Mouse (Mus musculus) right cerebral cortex, postnatal 36 days (tissue): ENCODE results near the gene Ccdc122.
"Not testable (repeated sequence)": the region's sequence is repeated elsewhere in the genome, so short reads cannot be mapped to it uniquely, and the experiment has no call there.

ENCODE experiments used
- DNase-seq, 2 experiments: peaks; one replicate each; pipeline ENCODE4 v3.0.0; 2022; ENCODE audit warnings: low spot score in 2 of 2, mixed read lengths in 1 of 2

Gene Ccdc122

DNA sequence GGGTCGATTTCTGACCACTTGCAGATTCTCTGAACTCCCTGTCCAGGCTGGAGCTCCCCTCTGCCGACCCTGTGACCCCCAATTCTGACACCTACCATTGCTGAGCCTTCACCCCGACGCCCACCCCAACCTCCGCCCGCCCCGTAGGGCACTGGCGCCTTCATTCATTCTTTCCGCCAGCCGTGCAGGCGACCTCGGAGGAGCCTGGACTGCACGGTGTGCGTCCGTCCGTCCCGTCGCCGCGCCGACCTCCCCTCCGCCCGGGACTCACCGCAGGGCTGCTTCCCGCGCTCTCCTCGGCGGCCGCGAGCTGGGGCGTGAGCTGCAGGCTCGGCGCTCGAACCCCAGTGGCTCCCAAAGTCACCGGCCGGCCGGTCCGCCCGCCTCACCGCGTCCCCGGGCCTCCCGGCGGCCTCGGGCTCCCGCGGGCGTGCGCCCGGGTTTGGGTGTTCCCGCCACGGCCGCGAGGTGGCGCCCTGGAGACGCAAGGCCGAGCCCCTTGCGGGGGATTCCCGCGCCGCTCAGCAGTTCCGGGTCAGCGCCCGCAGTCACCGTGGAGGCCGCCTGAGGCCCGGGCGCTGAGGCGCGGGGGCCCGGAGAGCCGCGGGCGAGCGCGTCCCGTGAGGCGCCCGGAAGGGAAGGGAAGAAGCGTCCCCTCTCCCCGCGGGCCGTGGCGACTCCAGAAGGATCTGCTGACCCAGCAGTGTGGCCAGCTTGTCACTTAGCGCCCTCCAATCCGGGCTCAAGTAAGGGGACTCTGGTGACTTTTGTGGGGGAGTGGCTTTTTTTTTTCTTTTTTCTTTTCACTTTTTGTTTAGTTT is at the start of gene Ccdc122, which contains the start of gene Lacc1:
Ccdc122 (plus strand) TSS at position 547 of the 821 bp plus-strand sequence.
Lacc1 (minus strand) TSS at position 679 of the 821 bp plus-strand sequence.
- peak; percentile 14 to 40 for DNase-seq

DNA sequence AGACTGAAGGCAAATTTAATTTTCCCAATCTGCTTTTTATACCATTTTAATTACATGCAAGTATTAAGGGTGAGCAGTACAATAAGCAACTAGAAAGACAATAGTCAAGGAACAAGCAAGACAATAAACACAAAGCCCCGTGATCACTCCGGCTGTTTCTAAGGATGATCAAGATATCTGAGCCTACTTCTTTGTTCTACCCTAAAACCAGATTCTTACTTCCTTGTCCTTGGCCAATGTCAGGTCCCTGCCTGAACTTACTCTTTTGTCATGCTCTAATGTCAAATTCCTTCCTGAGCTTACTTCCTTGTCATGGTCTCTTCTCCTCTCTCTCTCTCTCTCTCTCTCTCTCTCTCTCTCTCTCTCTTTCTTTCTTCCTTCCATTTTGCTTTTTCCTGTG is 46.2 kb upstream of the Ccdc122 start:
- DNase-seq, result not testable (repeated sequence)

DNA sequence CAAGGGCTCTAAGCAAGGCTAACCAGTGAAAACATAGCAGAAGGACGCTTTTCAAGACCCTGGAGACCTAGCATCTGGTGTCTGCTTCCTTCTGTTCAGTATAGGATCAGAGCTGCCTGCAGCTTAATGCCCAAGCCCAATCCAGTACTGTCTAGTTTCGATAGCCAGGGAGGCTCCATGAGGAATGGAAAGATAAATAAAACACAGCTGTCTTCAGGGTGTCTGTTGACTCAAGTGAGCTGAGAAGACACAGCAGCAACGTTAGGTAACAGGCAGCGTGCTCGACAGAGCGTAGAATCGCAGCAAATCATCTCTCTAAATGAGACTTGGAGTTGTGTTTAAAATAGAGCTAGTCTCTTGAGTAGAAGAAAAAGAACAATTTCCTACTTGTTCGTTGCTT is 31.8 kb upstream of the Ccdc122 start:
- DNase-seq, result no peak

DNA sequence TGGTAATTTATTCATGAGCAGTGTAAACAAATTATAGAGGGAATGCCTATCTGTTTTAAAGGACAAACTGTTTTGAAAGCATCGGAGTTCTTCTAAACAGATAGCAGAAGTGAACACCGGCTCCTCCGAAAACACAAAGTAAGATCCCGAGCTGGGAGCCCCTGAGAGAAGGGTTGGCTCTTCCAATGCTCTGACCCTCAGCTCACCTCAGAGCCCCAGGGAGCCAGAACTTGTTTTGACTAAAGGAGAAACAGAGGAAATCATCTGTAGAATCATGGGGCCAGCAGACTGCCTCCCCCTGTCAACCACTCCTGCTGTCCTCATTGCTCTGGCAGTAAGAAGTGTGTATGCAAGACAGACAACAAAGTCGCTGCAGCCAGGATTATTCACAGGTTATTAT is 31.0 kb upstream of the Ccdc122 start:
- DNase-seq, result no peak

DNA sequence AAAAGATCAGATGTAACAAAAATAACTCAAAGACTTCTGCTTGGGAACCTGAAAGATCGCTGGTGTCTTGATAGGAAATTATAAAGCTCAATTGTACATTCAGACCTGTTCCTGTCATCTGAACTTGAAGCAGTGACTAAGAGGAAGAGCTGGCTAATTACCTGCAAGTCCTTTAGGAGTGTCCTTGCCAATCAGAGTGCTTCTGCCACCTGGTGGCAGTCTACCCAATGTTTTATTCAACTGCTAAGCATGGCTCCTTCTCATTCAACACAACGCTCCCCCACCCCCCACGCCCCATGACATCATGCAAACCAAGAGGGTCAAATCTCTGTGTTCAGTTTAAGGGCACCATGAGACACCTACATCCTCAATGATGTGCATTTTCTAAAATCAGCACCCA is 28.3 kb upstream of the Ccdc122 start:
- peak; percentile 72 to 73 for DNase-seq

DNA sequence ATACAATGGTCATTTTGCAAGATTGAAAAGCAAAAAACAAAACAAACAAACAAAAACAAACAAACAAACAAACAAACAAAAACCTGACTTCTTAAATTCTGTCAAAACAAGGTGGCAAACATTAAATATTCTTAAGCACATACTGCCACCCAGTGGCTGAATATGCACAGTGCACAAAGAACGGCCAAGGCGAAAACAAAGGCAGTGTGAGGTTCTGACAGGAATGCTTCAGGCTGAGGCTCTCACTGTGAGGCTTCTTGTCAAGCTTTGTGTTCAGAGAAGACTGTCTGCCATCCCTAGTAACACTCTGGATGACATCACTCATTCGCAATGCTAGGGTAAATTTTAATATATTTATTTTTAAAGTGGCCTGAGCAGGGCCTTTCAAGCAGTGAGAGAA is 24.8 kb upstream of the Ccdc122 start:
- DNase-seq, result peak; percentile 44 to 61

DNA sequence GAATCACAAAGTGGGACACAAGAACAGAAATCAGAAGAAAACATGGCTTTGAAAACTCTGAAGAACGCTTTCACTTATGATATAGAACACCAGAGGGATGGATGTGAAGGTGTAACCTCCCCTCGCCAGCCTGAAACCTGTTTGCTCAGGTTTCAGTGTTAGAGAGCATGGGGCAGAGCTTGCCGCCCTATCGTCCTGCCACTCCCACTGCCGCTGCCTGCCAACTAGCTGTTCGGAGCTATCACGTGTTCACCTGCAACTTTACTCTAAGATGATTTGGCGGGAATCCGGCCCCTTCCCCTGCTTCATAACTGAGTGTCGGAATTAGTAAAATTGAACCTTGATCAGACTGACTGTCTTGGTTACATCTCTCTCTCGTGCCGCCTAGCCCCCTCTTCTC is 19.8 kb upstream of the Ccdc122 start:
- not testable (repeated sequence) for DNase-seq

DNA sequence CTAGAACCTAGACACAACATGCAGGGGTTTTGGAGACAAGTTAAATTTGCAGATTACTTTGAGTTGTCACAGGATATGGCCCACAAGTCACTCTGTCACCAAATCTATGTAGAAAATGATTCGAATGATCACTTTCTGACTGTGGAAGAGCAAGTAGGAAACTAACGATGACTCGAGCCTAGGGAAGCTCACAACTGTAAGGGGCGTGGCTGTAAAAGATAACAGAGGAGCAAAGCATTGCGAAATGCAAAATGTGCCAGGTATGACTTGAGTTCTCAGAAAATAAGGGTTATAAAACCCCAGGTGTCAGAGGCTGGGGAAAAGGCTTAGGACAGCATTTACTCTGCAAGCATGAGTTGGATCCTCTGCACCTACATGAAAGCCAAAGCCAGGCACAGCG is 19.4 kb upstream of the Ccdc122 start:
- DNase-seq, result no peak

DNA sequence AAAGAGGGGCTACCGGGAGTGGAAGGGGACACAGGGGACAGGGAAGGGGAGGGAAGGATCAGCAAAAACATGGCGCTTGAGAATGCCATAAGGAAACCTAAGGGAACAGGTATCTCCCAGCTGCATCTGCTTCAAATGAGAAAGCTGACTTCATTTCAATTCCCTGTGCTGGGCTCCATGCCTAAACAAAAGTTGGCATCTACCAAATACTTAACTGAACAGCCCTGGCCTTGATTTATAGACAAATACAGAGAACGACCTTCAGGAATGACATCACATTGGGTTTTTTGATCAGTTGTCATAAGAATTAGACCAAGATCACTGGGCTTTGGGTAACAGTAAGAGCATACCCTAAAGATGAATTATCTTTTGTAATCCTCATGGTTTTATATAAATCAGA is 12.1 kb upstream of the Ccdc122 start:
- no peak for DNase-seq

DNA sequence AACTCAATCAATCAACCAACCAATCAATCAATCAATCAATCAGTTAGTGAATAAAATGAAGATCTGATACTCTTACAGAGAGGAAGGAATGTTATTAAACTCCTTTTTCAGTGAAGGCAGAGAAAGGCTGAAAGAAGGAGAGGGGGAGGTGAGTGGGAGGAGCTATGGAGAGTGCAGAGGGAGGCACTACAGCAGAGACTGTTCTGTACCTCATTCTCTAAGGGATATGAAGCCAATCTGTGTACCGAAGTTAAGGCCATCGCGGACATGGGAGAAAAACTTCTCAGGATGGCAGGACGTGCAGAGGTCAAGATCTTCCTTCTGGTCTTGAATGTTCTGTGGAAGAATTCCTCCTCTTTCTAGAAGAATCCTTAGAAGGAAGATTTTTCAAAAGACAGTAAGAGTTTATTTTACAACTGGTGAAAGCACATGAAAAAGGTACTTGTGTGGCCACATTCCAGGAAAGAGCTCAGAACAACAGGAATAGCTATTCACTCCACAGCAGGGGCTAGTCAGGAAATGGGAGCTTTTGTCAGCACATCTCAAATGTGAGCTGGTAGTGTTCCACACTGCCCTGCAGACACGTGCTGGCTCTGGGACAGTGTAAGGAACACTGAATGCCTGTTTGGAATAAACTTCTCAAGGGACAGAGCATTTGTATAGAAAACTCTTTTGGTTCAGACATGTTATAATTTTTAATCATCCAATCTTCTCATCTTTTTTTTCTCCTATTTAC is 7.1 kb upstream of the Ccdc122 start:
- DNase-seq, result no peak

DNA sequence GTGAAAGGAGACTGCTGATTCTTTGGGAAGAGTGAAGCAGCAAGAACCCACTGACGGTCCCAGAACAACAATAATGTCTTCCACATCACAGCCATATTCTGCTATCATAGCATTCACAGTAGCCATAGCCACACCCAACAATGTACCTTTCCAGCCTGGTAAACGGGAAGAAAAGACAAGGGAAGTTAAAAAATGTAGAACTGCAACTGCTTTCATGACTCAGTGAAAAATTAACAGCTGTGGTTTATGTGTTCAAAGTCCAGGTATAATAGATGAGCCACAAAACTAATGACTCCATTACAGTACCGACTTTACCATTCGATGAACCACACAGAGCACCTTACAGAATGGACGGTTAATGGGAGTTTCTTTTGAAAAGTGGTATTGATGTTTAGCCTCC is 5.8 kb upstream of the Ccdc122 start:
- no peak for DNase-seq

DNA sequence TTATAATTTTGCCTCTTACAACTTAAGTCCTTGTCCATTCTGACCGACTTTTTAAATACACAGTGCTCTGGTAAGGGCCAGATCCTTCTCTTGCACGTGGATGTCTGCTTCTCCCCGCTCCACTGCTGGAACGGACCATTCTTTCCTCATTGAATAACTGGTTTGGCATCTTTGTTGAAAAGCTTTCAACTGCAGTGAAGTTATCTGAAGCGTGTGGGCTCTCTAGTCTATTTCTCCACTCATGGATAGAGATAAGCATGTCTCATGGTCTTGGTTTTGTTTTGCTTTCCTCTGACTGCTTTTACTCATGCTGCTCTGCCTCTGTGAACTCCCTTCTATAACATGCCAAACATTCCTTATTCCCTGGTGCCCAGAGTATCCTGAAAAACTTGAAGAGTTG is 4.1 kb upstream of the Ccdc122 start:
- no peak for DNase-seq

DNA sequence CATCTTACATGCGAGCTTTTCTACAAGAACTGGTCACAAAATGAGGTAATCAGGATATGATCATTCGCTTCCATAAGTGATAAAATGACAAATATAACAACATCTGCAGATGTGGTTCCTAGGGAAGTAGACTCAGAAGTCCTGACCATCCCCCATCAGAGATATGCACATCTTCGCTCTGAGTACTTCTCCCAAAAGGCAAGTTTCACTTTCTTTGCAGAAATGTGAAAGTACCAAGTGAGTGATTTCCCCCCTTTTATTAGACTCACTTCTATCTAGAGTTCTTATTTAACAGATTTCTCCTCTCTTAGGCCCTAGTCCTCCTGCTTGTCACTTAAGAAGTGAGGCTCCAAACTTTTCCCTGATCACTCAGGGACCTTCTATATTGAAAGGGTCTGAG is 3.2 kb upstream of the Ccdc122 start:
- no peak for DNase-seq

DNA sequence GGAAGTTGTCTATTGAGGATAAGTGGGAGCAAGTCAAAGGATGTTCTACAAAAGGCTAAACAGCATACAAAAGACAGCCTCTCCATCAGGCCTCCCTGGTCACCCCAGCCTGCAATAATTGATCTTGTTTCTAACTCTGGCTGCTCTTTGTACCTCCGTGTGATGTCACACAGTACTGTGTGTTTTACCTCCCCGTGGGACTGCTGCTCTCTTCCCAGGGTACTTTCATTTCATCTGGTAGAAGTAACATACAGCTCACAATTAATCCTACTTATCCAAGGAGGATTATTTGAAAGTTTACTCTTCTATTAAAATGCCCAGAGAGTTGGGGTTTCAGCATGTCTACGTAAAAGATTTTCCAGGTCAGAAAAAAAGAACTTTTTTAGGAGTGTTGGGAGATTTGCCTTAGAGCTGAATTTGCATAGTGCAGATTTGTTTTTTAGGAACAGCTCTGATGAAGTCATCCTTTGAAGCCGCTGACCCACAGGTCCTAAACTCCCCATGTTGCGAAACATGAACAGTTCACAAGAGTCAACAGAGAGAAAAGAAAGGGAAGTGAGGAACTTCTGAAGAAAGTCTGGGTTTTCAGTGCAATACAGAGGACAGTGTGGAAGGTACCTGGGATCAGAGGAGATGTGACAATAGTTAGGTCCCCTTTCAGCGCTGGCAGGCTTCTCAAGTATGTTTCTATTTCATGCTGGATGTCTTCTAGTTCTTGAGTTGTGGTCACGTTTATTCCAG is 2.2 kb upstream of the Ccdc122 start:
- DNase-seq, result no peak

DNA sequence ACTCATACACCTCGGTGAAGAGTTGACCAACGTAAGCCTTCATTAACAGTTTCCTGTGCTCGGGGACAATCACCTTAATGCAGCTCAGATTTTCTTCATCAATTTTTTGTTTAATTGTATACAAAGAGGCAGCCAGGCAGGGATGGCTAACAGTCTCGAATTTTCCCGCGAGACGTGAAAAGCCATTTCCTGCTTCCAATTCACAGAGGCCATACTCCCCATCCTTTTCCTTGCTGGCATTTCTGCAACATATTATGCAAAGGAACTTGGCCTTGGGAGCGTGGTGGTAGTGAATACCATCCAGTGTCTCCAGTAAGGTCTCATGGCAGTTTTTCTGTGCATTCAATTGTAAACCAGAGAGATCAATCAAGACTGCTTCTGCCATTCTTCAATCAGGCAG is 1.6 kb upstream of the Ccdc122 start:
- no peak for DNase-seq

DNA sequence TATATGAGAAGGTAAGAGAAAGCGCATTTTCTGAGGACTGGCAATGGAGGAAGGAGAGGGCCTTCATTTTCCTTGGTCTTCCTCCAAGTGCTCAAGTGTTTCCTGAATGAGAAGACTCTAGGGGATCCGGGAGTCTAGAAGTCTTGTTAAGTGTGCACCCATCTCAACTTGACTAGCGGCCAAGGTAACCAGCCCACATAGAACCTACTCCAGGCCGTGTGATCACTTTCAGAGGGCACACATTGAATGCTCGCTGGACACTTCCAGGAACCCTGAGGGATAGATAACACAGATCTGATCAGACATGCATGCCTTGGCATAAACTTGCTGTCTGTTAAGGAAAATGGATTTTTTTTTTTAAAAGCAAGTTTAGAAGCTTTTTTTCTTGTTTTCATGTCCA is 758 bp downstream of the Ccdc122 start:
- DNase-seq, result no peak

DNA sequence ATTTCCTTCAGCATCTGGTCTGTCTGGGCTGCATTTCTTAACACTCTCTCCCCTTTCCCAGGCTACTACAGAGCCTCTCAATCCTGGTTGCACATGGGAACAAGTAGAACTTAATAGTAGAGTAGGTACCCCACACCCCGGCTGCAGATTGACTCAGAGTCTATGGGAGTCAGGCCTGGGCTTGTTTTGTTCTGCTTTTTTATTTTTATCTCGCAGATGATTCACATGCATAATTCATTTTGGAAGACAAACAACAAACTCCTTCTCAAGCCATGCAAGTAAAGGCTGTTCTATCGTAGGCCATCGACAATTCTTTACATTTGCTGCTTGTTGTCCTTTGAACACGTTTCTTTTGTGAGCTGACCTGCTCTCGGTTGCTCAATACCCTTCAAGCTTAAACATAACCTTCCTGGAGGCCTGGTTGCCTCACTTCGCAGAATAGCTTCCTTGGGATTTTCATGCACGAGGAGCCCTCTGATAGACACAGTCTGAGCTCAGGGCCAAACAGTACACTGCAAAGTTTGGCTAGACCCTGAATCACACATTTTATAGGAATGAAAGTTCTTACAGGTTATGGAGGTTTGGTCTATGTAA is 1.4 kb downstream of the Ccdc122 start:
- no peak for DNase-seq

DNA sequence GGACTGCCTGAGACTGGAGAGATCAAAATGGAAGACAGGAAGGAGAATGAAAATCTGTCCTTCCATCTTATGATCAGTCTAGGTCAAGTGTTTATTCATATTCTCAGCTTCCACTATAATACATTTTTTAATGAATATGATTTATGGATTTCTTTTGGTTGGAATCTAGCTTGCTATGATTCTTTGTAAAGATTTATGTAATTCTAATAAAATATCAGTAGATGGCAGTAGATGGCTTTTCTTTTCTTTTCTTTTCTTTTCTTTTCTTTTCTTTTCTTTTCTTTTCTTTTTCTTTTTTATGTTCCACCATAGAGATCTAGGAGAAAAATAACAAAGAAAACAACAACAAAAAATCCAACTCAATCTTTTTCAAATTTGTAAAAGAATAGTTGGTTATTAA is 16.7 kb downstream of the Ccdc122 start:
- no peak for DNase-seq

DNA sequence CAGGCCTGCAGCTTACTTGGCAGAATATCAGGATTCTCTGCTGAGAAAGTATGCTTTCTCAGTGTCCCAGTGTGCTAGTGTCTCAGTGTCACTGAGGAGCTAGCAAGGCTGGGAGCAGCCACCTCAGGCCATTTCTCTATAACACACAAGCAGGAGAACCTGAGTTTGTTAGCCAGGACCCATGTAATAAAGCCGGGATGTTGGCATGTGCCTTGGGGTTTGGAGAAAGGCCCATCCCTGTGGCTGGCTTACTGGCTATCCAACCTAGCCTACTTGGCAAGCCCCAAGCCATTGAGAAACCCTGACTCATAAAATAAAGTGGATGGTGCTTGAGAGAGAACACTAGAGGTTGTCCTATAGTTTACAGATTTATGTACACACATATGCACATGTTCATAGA is 32.8 kb downstream of the Ccdc122 start:
- DNase-seq, result no peak

DNA sequence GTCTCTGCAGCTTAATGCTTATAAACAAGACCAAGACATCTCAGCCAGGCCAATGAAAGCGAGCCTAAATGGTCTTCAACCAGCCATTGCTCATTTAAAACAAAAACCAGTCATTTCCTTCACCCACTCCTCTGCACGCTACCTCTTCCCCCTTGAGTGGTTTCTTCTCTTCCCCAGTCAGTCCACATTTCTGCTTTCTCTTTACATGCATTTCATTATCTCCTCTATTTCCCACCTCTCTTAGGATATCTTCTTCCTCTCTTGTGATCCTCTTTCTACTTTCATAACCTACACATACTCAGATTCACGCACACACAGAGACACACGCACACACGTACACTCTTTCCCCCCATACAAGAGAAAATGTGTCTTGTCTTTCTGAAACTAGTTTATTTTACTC is 44.7 kb downstream of the Ccdc122 start:
- no peak for DNase-seq

DNA sequence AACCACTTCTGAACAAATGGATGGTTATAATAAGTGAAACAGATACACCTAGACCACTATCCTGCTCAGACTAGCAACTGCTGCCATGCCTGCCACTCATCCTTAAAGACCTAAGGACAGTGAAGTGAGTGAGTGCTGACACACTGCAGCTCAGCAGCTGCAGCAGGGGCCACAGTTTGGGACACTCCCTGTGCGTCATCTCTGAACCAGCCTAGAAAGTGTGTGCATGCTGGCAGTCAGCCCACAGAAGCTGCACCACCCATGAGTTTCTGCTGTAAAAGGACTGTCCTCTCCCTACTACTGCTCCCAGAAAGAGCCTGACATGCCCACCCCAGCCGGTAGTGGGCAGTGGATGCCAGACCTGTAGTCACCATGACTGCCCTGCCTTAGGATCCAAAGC is 63.7 kb downstream of the Ccdc122 start:
- no peak for DNase-seq

DNA sequence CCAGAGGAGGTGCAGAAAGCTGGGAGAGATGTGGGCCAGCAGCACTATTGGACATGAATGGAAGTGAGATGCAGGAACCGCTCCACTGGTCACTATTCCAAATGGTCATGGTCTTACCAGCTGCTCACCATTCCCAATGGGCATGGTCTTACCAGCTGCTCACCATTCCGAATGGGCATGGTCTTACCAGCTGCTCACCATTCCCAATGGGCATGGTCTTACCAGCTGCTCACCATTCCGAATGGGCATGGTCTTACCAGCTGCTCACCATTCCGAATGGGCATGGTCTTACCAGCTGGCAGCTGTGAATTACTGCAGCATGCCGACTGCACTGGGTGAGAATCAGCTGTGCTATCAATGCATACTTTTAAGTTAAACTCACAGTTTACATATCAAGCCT is 74.0 kb downstream of the Ccdc122 start:
- not testable (repeated sequence) for DNase-seq
